ENCODE assay signal across 8 mouse cellular contexts in the genomic region with DNA sequence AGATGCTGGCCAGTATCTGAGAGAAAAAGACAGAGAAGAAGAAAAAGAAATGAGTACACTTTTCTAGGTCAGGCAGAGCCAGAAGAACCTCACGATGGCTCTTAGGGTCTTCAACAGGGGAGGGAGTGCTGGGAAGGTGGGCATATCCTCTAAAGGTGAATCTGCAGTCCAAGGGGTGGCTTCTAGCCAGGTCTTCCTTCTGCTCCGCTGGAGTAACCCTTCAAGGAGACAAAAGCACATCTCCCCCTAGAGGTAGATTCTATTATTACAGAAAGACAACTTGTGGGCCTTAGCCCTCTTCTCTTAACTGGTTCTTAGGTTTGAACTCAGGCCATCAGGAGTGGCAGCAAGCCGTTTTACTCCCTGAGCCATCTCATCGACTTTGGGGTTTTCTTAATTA. TPM values are rescaled to one million over a fixed set of nuclear protein-coding genes. Genes with fewer than 3 reads are reported as not detected.
A peak's percentile ranks its signal among the peaks of the same experiment; 100 is the strongest.
DNase-seq lines count a peak whose midpoint lies in the region; ATAC-seq lines count a peak whose summit lies in the region.

No protein-coding gene starts in this region.

- H3K36me3 ChIP-seq in heart, embryonic 16.5 days (ENCODE audit: control insufficient read depth, insufficient read depth) = no peaks in the 10 kb centered on the region
- no peaks in the 10 kb centered on the region for H3K36me3 ChIP-seq in lung, embryonic 16.5 days (ENCODE audit: control insufficient read depth, insufficient read depth, low read length)

- H3K4me1 ChIP-seq in heart, embryonic 16.5 days (ENCODE audit: control insufficient read depth, insufficient read depth, low read length) = no peaks in the 10 kb centered on the region
- no peaks in the 10 kb centered on the region for H3K4me1 ChIP-seq in lung, embryonic 16.5 days (replicated peaks; ENCODE audit: control insufficient read depth, insufficient read depth, low read length)

- H3K27ac ChIP-seq in heart, embryonic 16.5 days (ENCODE audit: low read length) = no peak overlapping the region
- no peak overlapping the region for H3K27ac ChIP-seq in lung, embryonic 16.5 days (ENCODE audit: low read length)

- WGBS in heart, embryonic 16.5 days = 10% methylated on average over 4 of the region's 4 CpGs
- WGBS in lung, embryonic 16.5 days = 12% methylated on average over 4 of the region's 4 CpGs

- no peak overlapping the region for H3K4me3 ChIP-seq in heart, embryonic 16.5 days (ENCODE audit: low read length)
- no peak overlapping the region for H3K4me3 ChIP-seq in lung, embryonic 16.5 days (ENCODE audit: low read length)

- peak; percentile 65 for ATAC-seq in cerebellum, adult (ENCODE audit: insufficient number of reproducible peaks, low FRiP score, low TSS enrichment)
- ATAC-seq in heart, embryonic 16.5 days (replicated peaks; ENCODE audit: extremely low read depth, insufficient read depth, low FRiP score) = 0 out of 2 replicates have a peak, but pooled peaks have one; percentile 45
- 0 out of 2 replicates have a peak, but pooled peaks have one; percentile 28 for ATAC-seq in lung, embryonic 16.5 days (ENCODE audit: low read depth)

- no peaks in the 10 kb centered on the region for H3K27me3 ChIP-seq in heart, embryonic 16.5 days (ENCODE audit: control insufficient read depth, insufficient read depth, low read length)
- no peaks in the 10 kb centered on the region for H3K27me3 ChIP-seq in lung, embryonic 16.5 days (ENCODE audit: control insufficient read depth, insufficient read depth, low read depth, low read length)

- H3K9me3 ChIP-seq in heart, embryonic 16.5 days (replicated peaks; ENCODE audit: control insufficient read depth, low read length) = no peaks in the 10 kb centered on the region
- H3K9me3 ChIP-seq in lung, embryonic 16.5 days (ENCODE audit: control insufficient read depth, low read length) = no peaks in the 10 kb centered on the region

- no peak overlapping the region for H3K4me2 ChIP-seq in heart, embryonic 16.5 days (ENCODE audit: low read depth, low read length)
- no peak overlapping the region for H3K4me2 ChIP-seq in lung, embryonic 16.5 days (ENCODE audit: low read depth, low read length)

- peak; percentile 60 for DNase-seq in gastrocnemius, adult 18-20 months (ENCODE audit: low spot score)
- DNase-seq in gastrocnemius, adult 8-10 months (ENCODE audit: low spot score in 2 of 2) = no peak
- peak; percentile 67 for DNase-seq in CD4-positive helper T cell, adult 2 months (ENCODE audit: low read depth, low spot score)
- no peak for DNase-seq in right cerebral cortex, postnatal 14 days
- DNase-seq in ovary, postnatal 14 days (ENCODE audit: low spot score) = no peak

- no peak overlapping the region for H3K9ac ChIP-seq in heart, embryonic 16.5 days (ENCODE audit: low read length)
- H3K9ac ChIP-seq in lung, embryonic 16.5 days (ENCODE audit: low read length) = no peak overlapping the region

RNA-seq across cellular contexts. Expression of a gene that starts 6.1 kb away (rescaled TPM):
- total RNA-seq in gastrocnemius, adult 18-20 months (2021) = 1 to 10 TPM; 1.2 to 1.9 TPM
- total RNA-seq in gastrocnemius, adult 8-10 months (2022) = 1 to 10 TPM; 1.2 to 2.8 (median 1.5) TPM
- polyA plus RNA-seq in heart, embryonic 16.5 days (2015; fragmentation: Nextera tagmentation; extraction: Ambion mirVana) = 9.1 and 11.3 TPM in 2 replicates
- polyA plus RNA-seq in lung, embryonic 16.5 days (2015; fragmentation: Nextera tagmentation; extraction: Ambion mirVana) = 5.4 and 6.5 TPM in 2 replicates

RNA-seq across cellular contexts. Expression of a gene that starts 6.6 kb away (rescaled TPM):
- 10 to 100 TPM; 27.6 to 28.1 TPM for total RNA-seq in gastrocnemius, adult 18-20 months (2021)
- 10 to 100 TPM; 25.3 to 30.3 (median 26.4) TPM for total RNA-seq in gastrocnemius, adult 8-10 months (2022)
- 14.3 and 15.4 TPM in 2 replicates for polyA plus RNA-seq in heart, embryonic 16.5 days (2015; fragmentation: Nextera tagmentation; extraction: Ambion mirVana)
- polyA plus RNA-seq in lung, embryonic 16.5 days (2015; fragmentation: Nextera tagmentation; extraction: Ambion mirVana) = 9.6 and 11.7 TPM in 2 replicates

RNA-seq across cellular contexts. Expression of a gene that starts 21.1 kb away (rescaled TPM):
- 100 to 1,000 TPM in 1 of 2 experiments, 10 to 100 TPM in 1; 88.9 to 105 TPM for total RNA-seq in gastrocnemius, adult 18-20 months (2021)
- total RNA-seq in gastrocnemius, adult 8-10 months (2022) = 100 to 1,000 TPM in 2 of 4 experiments, 10 to 100 TPM in 2; 88.7 to 116 (median 107) TPM
- polyA plus RNA-seq in heart, embryonic 16.5 days (2015; fragmentation: Nextera tagmentation; extraction: Ambion mirVana) = 222 and 234 TPM in 2 replicates
- 286 and 289 TPM in 2 replicates for polyA plus RNA-seq in lung, embryonic 16.5 days (2015; fragmentation: Nextera tagmentation; extraction: Ambion mirVana)

RNA-seq across cellular contexts. Expression of a gene that starts 27.0 kb away (rescaled TPM):
- 1 to 10 TPM; 6.2 to 7.7 TPM for total RNA-seq in gastrocnemius, adult 18-20 months (2021)
- total RNA-seq in gastrocnemius, adult 8-10 months (2022) = 1 to 10 TPM; 4.8 to 8.1 (median 5.9) TPM
- polyA plus RNA-seq in heart, embryonic 16.5 days (2015; fragmentation: Nextera tagmentation; extraction: Ambion mirVana) = 15.8 and 17.8 TPM in 2 replicates
- polyA plus RNA-seq in lung, embryonic 16.5 days (2015; fragmentation: Nextera tagmentation; extraction: Ambion mirVana) = 21.8 and 24.8 TPM in 2 replicates

RNA-seq across cellular contexts. Expression of a gene that starts 42.3 kb away (rescaled TPM):
- 1 to 10 TPM; 1.4 to 1.8 TPM for total RNA-seq in gastrocnemius, adult 18-20 months (2021)
- total RNA-seq in gastrocnemius, adult 8-10 months (2022) = 1 to 10 TPM; 1.1 to 2.2 (median 1.5) TPM
- polyA plus RNA-seq in heart, embryonic 16.5 days (2015; fragmentation: Nextera tagmentation; extraction: Ambion mirVana) = 12.9 and 13.0 TPM in 2 replicates
- 22.5 and 24.1 TPM in 2 replicates for polyA plus RNA-seq in lung, embryonic 16.5 days (2015; fragmentation: Nextera tagmentation; extraction: Ambion mirVana)

Comparison
In these comparisons a context has a peak if more than half of its experiments do, and no peak if none do; other contexts are left out.
1. DNase-seq: peak in gastrocnemius, adult 18-20 months (single experiment) and CD4-positive helper T cell, adult 2 months (single experiment); none in gastrocnemius, adult 8-10 months (0 of 2), right cerebral cortex, postnatal 14 days (single experiment) and ovary, postnatal 14 days (single experiment).
2. Peak in every context shown above with its lines, with median percentiles within 50 percentile points of each other: ATAC-seq.